Mouse (Mus musculus) intestine, embryonic 15.5 days (tissue): ENCODE measurements at regions not wholly inside any gene's neighbourhood (a gene's known extent, or its start where the extent isn't known, plus 50 kb on each side); places are given as distances from the start of the nearest gene placed in this dataset.

Source experiments
- ATAC-seq: fragments of 200-750 bp; cut with Nextera tagmentation; 2 replicates; pipeline ENCODE4 v1.8.0; 2017; ENCODE audit warnings: moderate TSS enrichment, moderate library complexity
- H3K27ac ChIP-seq: fragments of 300-500 bp; sonication (generic); 2 replicates; pipeline ENCODE4 v1.5.1; 2015; ENCODE audit warnings: mild to moderate bottlenecking, inconsistent platforms
- H3K27me3 ChIP-seq: fragments of 300-500 bp; sonication (generic); replicated peaks from 2 replicates; pipeline ENCODE4 v1.6.1; 2015; ENCODE audit warnings: inconsistent platforms
- H3K36me3 ChIP-seq: fragments of 300-500 bp; sonication (generic); 2 replicates; pipeline ENCODE4 v1.6.1; 2015; ENCODE audit warnings: inconsistent platforms
- H3K4me1 ChIP-seq: fragments of 300-500 bp; sonication (generic); replicated peaks from 2 replicates; pipeline ENCODE4 v1.6.1; 2015; ENCODE audit warnings: inconsistent platforms
- H3K4me2 ChIP-seq: fragments of 300-500 bp; sonication (generic); replicated peaks from 2 replicates; pipeline ENCODE4 v1.6.1; 2015; ENCODE audit warnings: mild to moderate bottlenecking, inconsistent platforms
- H3K4me3 ChIP-seq: fragments of 300-500 bp; sonication (generic); replicated peaks from 2 replicates; pipeline ENCODE4 v1.5.1; 2015; ENCODE audit warnings: inconsistent platforms
- H3K9ac ChIP-seq: fragments of 300-500 bp; sonication (generic); 2 replicates; pipeline ENCODE4 v1.6.1; 2015; ENCODE audit warnings: inconsistent platforms
- H3K9me3 ChIP-seq: fragments of 300-500 bp; sonication (generic); 2 replicates; pipeline ENCODE4 v1.6.1; 2016; ENCODE audit warnings: inconsistent platforms
- WGBS: fragments of 180-500 bp; shearing (Covaris S2); methylation state at CpG from one replicate; pipeline ENCODE4 v1.1.7; 2015; 5-methylcytosine and 5-hydroxymethylcytosine counted together

DNA sequence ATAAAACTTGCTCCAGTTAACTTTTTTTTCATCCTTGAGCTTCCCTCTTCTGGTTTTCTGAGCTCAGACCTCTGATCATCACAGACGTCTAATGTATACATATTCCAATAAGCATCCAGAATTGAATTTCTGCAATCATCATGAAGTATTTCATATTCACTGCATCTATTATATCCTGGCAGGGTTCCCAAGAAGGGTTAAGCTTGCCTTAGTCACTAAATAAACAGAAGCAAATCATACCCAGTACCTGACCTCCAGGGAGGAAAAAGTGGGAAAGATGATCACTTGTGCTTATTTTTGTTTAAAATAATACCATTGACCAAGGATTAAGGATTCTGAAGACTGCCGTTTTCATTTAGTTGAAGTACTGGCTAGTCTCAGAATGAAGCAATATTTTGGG is 102.4 kb downstream of the Gm12728 start:
- Histone ChIP-seq H3K4me3 (no peak overlapping the region), H3K4me1 (no peaks in the 10 kb centered on the region), H3K36me3 (no peaks in the 10 kb centered on the region), H3K27me3 (no peaks in the 10 kb centered on the region), H3K4me2 (no peak overlapping the region), H3K9ac (no peak overlapping the region), H3K9me3 (no peaks in the 10 kb centered on the region), H3K27ac (no peak overlapping the region)
- ATAC-seq = no peak
- 34% methylated on average over 2 of the region's 2 CpGs for whole genome bisulfite sequencing

DNA sequence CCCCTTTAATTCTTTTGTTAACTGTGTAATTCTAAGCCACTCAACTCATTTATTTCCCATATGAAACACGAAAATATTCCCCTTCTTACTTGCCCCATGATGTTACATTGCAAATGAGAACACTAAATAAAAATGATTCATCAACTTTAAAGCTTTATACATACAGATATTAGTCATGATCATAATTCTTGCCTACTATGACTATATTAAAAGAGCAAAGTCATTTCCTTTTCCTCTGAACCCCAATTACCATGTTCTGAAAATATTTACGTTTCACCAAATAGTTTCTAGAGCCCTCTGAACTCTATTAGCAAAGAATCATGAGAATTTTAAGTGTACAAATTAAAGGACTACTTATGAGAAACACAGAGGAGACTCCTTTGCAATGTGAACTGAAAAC is 105.4 kb downstream of the Gm12728 start:
- no peak for ATAC-seq
- Histone ChIP-seq H3K9me3 (no peaks in the 10 kb centered on the region), H3K4me1 (no peaks in the 10 kb centered on the region), H3K9ac (no peak overlapping the region), H3K27ac (no peak overlapping the region), H3K27me3 (no peaks in the 10 kb centered on the region), H3K4me3 (no peak overlapping the region), H3K36me3 (no peaks in the 10 kb centered on the region), H3K4me2 (no peak overlapping the region)
- WGBS = 54% methylated on average over 2 of the region's 2 CpGs

GRCm38 (mm10) chr4:105898054-105898847 is 108.6 kb downstream of the Gm12728 start:
- H3K4me3 ChIP-seq = no peak overlapping the region
- WGBS = 94% methylated on average over 5 of the region's 5 CpGs
- no peak for ATAC-seq
- H3K9ac ChIP-seq = no peak overlapping the region
- no peaks in the 10 kb centered on the region for H3K27me3 ChIP-seq
- no peaks in the 10 kb centered on the region for H3K4me1 ChIP-seq
- no peak overlapping the region for H3K27ac ChIP-seq
- H3K9me3 ChIP-seq = no peaks in the 10 kb centered on the region
- H3K36me3 ChIP-seq = no peaks in the 10 kb centered on the region
- no peak overlapping the region for H3K4me2 ChIP-seq

DNA sequence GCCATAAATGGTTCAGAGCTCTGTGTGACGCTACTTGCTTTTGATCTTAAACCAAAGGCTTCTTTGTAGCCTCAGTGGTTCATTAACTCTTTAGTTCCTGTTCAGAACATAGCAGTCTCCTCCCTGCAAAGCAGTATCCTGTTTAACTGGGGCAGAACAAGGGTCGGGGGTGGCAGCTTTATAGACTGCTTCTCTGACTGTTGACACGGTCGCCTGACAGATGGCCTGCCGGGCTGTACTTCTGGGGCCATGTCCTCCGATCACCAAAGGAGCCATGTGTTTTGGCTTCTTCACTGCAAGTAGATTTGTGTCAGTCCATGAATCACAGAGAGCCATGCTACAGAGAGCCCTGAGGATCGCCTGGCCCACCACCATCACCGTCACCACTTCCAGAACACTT is 115.2 kb downstream of the Gm12728 start:
- Histone ChIP-seq H3K27ac (no peak overlapping the region), H3K4me1 (no peaks in the 10 kb centered on the region), H3K9ac (no peak overlapping the region), H3K4me2 (no peak overlapping the region), H3K27me3 (no peaks in the 10 kb centered on the region), H3K9me3 (no peaks in the 10 kb centered on the region), H3K36me3 (no peaks in the 10 kb centered on the region), H3K4me3 (no peak overlapping the region)
- 55% methylated on average over 8 of the region's 8 CpGs for WGBS
- no peak for ATAC-seq

DNA sequence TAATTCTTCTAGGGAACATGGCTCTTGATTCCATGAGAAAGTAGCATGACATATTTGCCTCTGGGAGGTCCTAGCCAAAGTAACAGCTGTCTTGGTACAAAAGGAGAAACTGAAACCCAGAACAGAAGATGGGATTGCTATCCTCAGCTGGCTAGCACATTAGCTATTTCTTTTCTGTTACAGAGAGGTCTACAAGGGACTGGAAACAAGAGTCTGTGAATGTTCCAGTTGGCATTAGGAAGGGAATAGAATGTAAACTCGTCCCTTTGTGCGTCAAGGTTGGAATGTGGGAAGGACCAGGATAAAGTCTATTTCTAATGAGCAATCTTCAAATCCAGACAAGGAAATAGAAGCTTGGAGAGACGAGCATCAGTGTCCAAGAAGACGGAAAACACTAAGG is 116.7 kb downstream of the Gm12728 start:
- H3K4me1 ChIP-seq = no peaks in the 10 kb centered on the region
- no peak for ATAC-seq
- no peaks in the 10 kb centered on the region for H3K27me3 ChIP-seq
- no peaks in the 10 kb centered on the region for H3K9me3 ChIP-seq
- no peak overlapping the region for H3K4me3 ChIP-seq
- H3K9ac ChIP-seq = no peak overlapping the region
- no peaks in the 10 kb centered on the region for H3K36me3 ChIP-seq
- no peak overlapping the region for H3K27ac ChIP-seq
- H3K4me2 ChIP-seq = no peak overlapping the region
- 81% methylated on average over 4 of the region's 4 CpGs for WGBS

GRCm38 (mm10) chr4:105907611-105908010 is 117.9 kb downstream of the Gm12728 start:
- Histone ChIP-seq H3K27ac (no peak overlapping the region), H3K4me2 (no peak overlapping the region), H3K9me3 (no peaks in the 10 kb centered on the region), H3K9ac (no peak overlapping the region), H3K4me3 (no peak overlapping the region), H3K4me1 (0 out of 2 replicates have a peak, but pooled peaks cover 4% of the 10 kb centered on the region), H3K27me3 (no peaks in the 10 kb centered on the region), H3K36me3 (no peaks in the 10 kb centered on the region)
- ATAC-seq = no peak
- 73% methylated on average over 7 of the region's 7 CpGs for WGBS

- H3K27ac ChIP-seq = no peak overlapping the region
- no peak overlapping the region for H3K4me3 ChIP-seq
- ATAC-seq = no peak
Observed at GRCm38 (mm10) chr4:105908281-105908680, 118.6 kb downstream of the Gm12728 start.

GRCm38 (mm10) chr4:105909272-105909671 is 119.6 kb downstream of the Gm12728 start:
- H3K4me1 ChIP-seq = 0 out of 2 replicates have a peak, but pooled peaks cover 4% of the 10 kb centered on the region
- no peaks in the 10 kb centered on the region for H3K27me3 ChIP-seq
- H3K27ac ChIP-seq = no peak overlapping the region
- H3K4me2 ChIP-seq = no peak overlapping the region
- no peaks in the 10 kb centered on the region for H3K9me3 ChIP-seq
- 51% methylated on average over 4 of the region's 4 CpGs for WGBS
- no peak overlapping the region for H3K9ac ChIP-seq
- H3K36me3 ChIP-seq = no peaks in the 10 kb centered on the region
- no peak for ATAC-seq
- H3K4me3 ChIP-seq = no peak overlapping the region

More at GRCm38 (mm10) chr4:105908281-105908680, 118.6 kb downstream of the Gm12728 start:
- Histone ChIP-seq H3K4me2 (no peak overlapping the region), H3K36me3 (no peaks in the 10 kb centered on the region), H3K27me3 (no peaks in the 10 kb centered on the region), H3K4me1 (0 out of 2 replicates have a peak, but pooled peaks cover 4% of the 10 kb centered on the region), H3K9ac (no peak overlapping the region), H3K9me3 (no peaks in the 10 kb centered on the region)

- no peak for ATAC-seq
Observed at GRCm38 (mm10) chr4:105910666-105911065, 121.0 kb downstream of the Gm12728 start.

DNA sequence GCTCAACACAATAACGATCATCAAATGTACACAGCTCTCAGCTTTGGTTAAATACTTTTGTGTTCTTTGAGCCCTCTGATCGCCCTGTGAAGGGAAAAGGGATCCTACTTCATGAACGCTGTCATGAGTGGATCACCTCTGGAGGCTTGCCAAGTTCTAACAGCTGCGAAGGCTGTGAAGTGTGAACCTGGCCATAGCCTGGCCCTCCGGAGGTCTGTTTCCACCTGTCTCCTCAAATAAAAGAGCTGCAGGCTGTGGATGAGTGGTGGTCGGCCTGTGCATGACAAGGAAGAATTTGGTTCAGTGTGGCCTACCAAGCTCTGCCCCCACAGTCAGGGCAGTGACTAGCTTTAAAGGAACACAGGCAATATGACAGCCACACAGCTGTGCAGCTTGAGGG is 122.0 kb downstream of the Gm12728 start:
- Histone ChIP-seq H3K36me3 (no peaks in the 10 kb centered on the region), H3K4me2 (no peak overlapping the region), H3K9ac (no peak overlapping the region), H3K27ac (no peak overlapping the region), H3K9me3 (no peaks in the 10 kb centered on the region), H3K4me1 (0 out of 2 replicates have a peak, but pooled peaks cover 4% of the 10 kb centered on the region), H3K27me3 (no peaks in the 10 kb centered on the region), H3K4me3 (no peak overlapping the region)
- WGBS = 64% methylated on average over 6 of the region's 6 CpGs
- no peak for ATAC-seq

More at GRCm38 (mm10) chr4:105910666-105911065, 121.0 kb downstream of the Gm12728 start:
- Histone ChIP-seq H3K4me1 (0 out of 2 replicates have a peak, but pooled peaks cover 4% of the 10 kb centered on the region), H3K4me2 (no peak overlapping the region), H3K27me3 (no peaks in the 10 kb centered on the region), H3K36me3 (no peaks in the 10 kb centered on the region), H3K4me3 (no peak overlapping the region), H3K27ac (no peak overlapping the region), H3K9ac (no peak overlapping the region), H3K9me3 (no peaks in the 10 kb centered on the region)
- 85% methylated on average over 5 of the region's 5 CpGs for WGBS

DNA sequence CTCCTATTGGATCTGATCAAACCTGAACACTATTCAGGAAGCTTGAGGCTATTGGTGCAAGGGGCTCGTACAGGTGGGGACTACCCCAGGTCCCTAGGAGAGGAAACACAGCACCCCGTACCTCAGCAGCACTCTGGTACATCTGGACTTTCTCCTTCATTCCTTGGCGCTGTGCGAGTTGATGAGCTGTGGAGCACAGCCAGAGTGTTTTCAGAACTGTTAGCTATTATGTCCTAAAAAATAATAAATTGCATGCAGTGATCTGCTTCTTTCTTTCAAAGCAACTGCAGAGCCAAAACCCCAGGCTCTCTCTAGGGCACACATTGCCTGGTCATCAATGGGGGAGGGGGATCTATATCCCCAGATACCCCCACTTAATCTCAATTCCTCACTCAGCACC is 122.6 kb downstream of the Gm12728 start:
- Histone ChIP-seq H3K9ac (no peak overlapping the region), H3K9me3 (no peaks in the 10 kb centered on the region), H3K4me3 (no peak overlapping the region), H3K36me3 (no peaks in the 10 kb centered on the region), H3K27ac (no peak overlapping the region), H3K4me1 (0 out of 2 replicates have a peak, but pooled peaks cover 4% of the 10 kb centered on the region), H3K27me3 (no peaks in the 10 kb centered on the region), H3K4me2 (no peak overlapping the region)
- no peak for ATAC-seq
- WGBS = 62% methylated on average over 4 of the region's 4 CpGs

DNA sequence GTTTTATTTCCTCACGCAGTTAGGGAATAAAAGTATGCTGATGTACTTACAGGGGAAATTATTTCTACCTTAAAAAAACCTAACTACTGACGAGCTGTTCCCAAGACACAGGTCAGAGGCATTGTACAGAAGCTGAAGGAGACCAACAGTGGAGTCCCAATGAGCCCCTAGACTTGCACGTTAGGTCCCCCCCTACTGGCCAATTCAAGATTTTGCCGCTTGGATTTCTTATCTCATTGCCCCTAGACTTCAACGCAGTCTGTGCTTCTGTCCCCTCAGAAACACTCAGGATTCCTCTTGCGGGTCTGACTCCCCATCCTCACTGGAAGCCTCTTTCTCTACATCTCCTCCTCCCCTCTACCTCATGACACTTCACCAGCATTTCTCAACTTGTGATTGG is 125.3 kb downstream of the Gm12728 start:
- H3K9me3 ChIP-seq = no peaks in the 10 kb centered on the region
- 49% methylated on average over 6 of the region's 6 CpGs for WGBS
- H3K4me1 ChIP-seq = 0 out of 2 replicates have a peak, but pooled peaks cover 4% of the 10 kb centered on the region
- ATAC-seq = no peak
- no peaks in the 10 kb centered on the region for H3K36me3 ChIP-seq
- H3K4me3 ChIP-seq = no peak overlapping the region
- no peaks in the 10 kb centered on the region for H3K27me3 ChIP-seq
- no peak overlapping the region for H3K9ac ChIP-seq
- H3K27ac ChIP-seq = no peak overlapping the region
- no peak overlapping the region for H3K4me2 ChIP-seq

DNA sequence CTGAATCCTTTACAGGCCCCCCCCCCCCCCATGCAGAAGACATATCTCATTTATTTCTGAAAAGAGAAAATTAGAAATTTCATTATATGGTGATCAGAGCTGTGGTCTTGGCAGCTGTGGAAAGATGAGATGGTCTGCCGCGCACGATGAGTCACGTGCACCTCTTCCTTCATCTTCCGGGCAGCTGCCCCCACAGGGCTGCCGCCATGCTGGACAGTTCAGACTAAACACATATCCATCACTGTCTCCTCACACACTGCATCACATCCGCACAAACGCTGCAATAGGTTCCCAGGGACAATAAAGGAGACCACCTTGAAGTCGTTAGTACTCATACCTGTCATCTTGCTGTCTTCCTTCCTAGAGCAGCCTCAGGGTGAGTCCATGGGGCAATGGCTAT is 126.6 kb downstream of the Gm12728 start:
- Histone ChIP-seq H3K27ac (no peak overlapping the region), H3K27me3 (no peaks in the 10 kb centered on the region), H3K4me3 (no peak overlapping the region), H3K36me3 (no peaks in the 10 kb centered on the region), H3K4me2 (no peak overlapping the region), H3K9ac (no peak overlapping the region), H3K9me3 (no peaks in the 10 kb centered on the region), H3K4me1 (0 out of 2 replicates have a peak, but pooled peaks cover 4% of the 10 kb centered on the region)
- no peak for ATAC-seq
- 69% methylated on average over 9 of the region's 9 CpGs for WGBS
